Mouse (Mus musculus) liver, embryonic 12.5 days (tissue): ENCODE results near the gene Camk2n1. TPM values are rescaled to one million over a fixed set of nuclear protein-coding genes. Genes with fewer than 3 reads are reported as not detected.

ENCODE experiments used
- ATAC-seq: fragments of 200-750 bp; cut with Nextera tagmentation; 2 replicates; pipeline ENCODE4 v1.8.0; 2017; ENCODE audit warnings: moderate number of reproducible peaks, mild to moderate bottlenecking, moderate library complexity
- H3K27ac ChIP-seq: fragments of 300-500 bp; sonication (generic); 2 replicates; pipeline ENCODE4 v1.5.1; 2016; ENCODE audit warnings: mild to moderate bottlenecking
- H3K27me3 ChIP-seq: fragments of 300-500 bp; sonication (generic); replicated peaks from 2 replicates; pipeline ENCODE4 v1.6.1; 2016; ENCODE audit warnings: mild to moderate bottlenecking, moderate library complexity
- H3K36me3 ChIP-seq: fragments of 300-500 bp; sonication (generic); 2 replicates; pipeline ENCODE4 v1.6.1; 2016; ENCODE audit warnings: mild to moderate bottlenecking, moderate library complexity
- H3K4me1 ChIP-seq: fragments of 300-500 bp; sonication (generic); 2 replicates; pipeline ENCODE4 v1.6.1; 2016
- H3K4me2 ChIP-seq: fragments of 300-500 bp; sonication (generic); 2 replicates; pipeline ENCODE4 v1.6.1; 2016; ENCODE audit warnings: mild to moderate bottlenecking, moderate library complexity
- H3K4me3 ChIP-seq: fragments of 300-500 bp; sonication (generic); 2 replicates; pipeline ENCODE4 v1.5.1; 2016; ENCODE audit warnings: mild to moderate bottlenecking, moderate library complexity
- H3K9ac ChIP-seq: fragments of 300-500 bp; sonication (generic); 2 replicates; pipeline ENCODE4 v1.6.1; 2016; ENCODE audit warnings: mild to moderate bottlenecking, moderate library complexity
- H3K9me3 ChIP-seq: fragments of 300-500 bp; sonication (generic); replicated peaks from 2 replicates; pipeline ENCODE4 v1.6.1; 2016; ENCODE audit warnings: mild to moderate bottlenecking, moderate library complexity
- WGBS: fragments of 180-500 bp; shearing (Covaris S2); methylation state at CpG from one replicate; pipeline ENCODE4 v1.1.7; 2016; ENCODE audit not compliant: insufficient replicate concordance; 5-methylcytosine and 5-hydroxymethylcytosine counted together
- polyA plus RNA-seq: library from polyadenylated mRNA; unstranded; fragments of >200 nt; fragmentation: Nextera tagmentation; extraction: Ambion mirVana; gene quantifications from 2 replicates; pipeline ENCODE4 v1.2.1, GENCODE M21; 2016

Camk2n1 gene
- polyA plus RNA-seq, 1 experiment from 2014 or later = 1.4 TPM

GRCm38 (mm10) chr4:138459775-138460174 lies 5.7 kb downstream of the Camk2n1 start:
- H3K4me1 ChIP-seq = peaks cover 24% of the 10 kb centered on the region
- peak; percentile 35; the same call in 1 of the 2 replicates for ATAC-seq
- peak overlapping the region; percentile 62; the same call in 1 of the 2 replicates for H3K27ac ChIP-seq
- H3K4me2 ChIP-seq = peak overlapping the region; percentile 2; the same call in 1 of the 2 replicates
- H3K9me3 ChIP-seq = no peaks in the 10 kb centered on the region
- H3K27me3 ChIP-seq = peaks cover 98% of the 10 kb centered on the region
- H3K9ac ChIP-seq = no peak overlapping the region
- WGBS = 48% methylated on average over 6 of the region's 6 CpGs
- no peaks in the 10 kb centered on the region for H3K36me3 ChIP-seq
- no peak overlapping the region for H3K4me3 ChIP-seq

GRCm38 (mm10) chr4:138460910-138461309 lies 6.8 kb downstream of the Camk2n1 start:
- no peaks in the 10 kb centered on the region for H3K36me3 ChIP-seq
- no peak overlapping the region for H3K9ac ChIP-seq
- peaks cover 24% of the 10 kb centered on the region for H3K4me1 ChIP-seq
- no peaks in the 10 kb centered on the region for H3K9me3 ChIP-seq
- WGBS = 13% methylated on average over 8 of the region's 9 CpGs
- no peak for ATAC-seq
- no peak overlapping the region for H3K27ac ChIP-seq
- H3K4me2 ChIP-seq = no peak overlapping the region
- no peak overlapping the region for H3K4me3 ChIP-seq
- H3K27me3 ChIP-seq = peaks cover 98% of the 10 kb centered on the region

GRCm38 (mm10) chr4:138461471-138461870 lies 7.4 kb downstream of the Camk2n1 start:
- no peak overlapping the region for H3K4me3 ChIP-seq
- ATAC-seq = no peak
- H3K4me2 ChIP-seq = no peak overlapping the region
- peaks cover 98% of the 10 kb centered on the region for H3K27me3 ChIP-seq
- H3K27ac ChIP-seq = no peak overlapping the region
- no peak overlapping the region for H3K9ac ChIP-seq
- no peaks in the 10 kb centered on the region for H3K9me3 ChIP-seq
- no peaks in the 10 kb centered on the region for H3K36me3 ChIP-seq
- peaks cover 24% of the 10 kb centered on the region for H3K4me1 ChIP-seq
- WGBS = 73% methylated on average over 5 of the region's 5 CpGs

GRCm38 (mm10) chr4:138462971-138463831 lies 9.1 kb downstream of the Camk2n1 start:
- Histone ChIP-seq H3K27ac (peak overlapping the region; percentile 77), H3K9ac (no peak overlapping the region), H3K4me3 (0 out of 2 replicates have a peak overlapping the region, but pooled peaks have one; percentile 1), H3K4me1 (peaks cover 24% of the 10 kb centered on the region), H3K36me3 (no peaks in the 10 kb centered on the region), H3K27me3 (peaks cover 98% of the 10 kb centered on the region), H3K9me3 (no peaks in the 10 kb centered on the region), H3K4me2 (peak overlapping the region; percentile 39)
- WGBS = 5% methylated on average over 11 of the region's 11 CpGs
- ATAC-seq = peak; percentile 19

GRCm38 (mm10) chr4:138463832-138464487 lies 9.8 kb downstream of the Camk2n1 start:
- no peaks in the 10 kb centered on the region for H3K36me3 ChIP-seq
- no peaks in the 10 kb centered on the region for H3K9me3 ChIP-seq
- peak; percentile 46; the same call in 1 of the 2 replicates for ATAC-seq
- WGBS = 3% methylated on average over 11 of the region's 11 CpGs
- peak overlapping the region; percentile 77 for H3K27ac ChIP-seq
- no peak overlapping the region for H3K9ac ChIP-seq
- peak overlapping the region; percentile 39 for H3K4me2 ChIP-seq
- H3K4me3 ChIP-seq = no peak overlapping the region
- peaks cover 24% of the 10 kb centered on the region for H3K4me1 ChIP-seq
- peaks cover 97% of the 10 kb centered on the region for H3K27me3 ChIP-seq

GRCm38 (mm10) chr4:138464667-138465353 lies 10.7 kb downstream of the Camk2n1 start:
- no peaks in the 10 kb centered on the region for H3K9me3 ChIP-seq
- H3K36me3 ChIP-seq = no peaks in the 10 kb centered on the region
- H3K27me3 ChIP-seq = peaks cover 94% of the 10 kb centered on the region
- 0 out of 2 replicates have a peak overlapping the region, but pooled peaks have one; percentile 41 for H3K27ac ChIP-seq
- peak; percentile 64 for ATAC-seq
- peak overlapping the region; percentile 14; the same call in 1 of the 2 replicates for H3K4me3 ChIP-seq
- H3K9ac ChIP-seq = no peak overlapping the region
- H3K4me2 ChIP-seq = peak overlapping the region; percentile 39
- WGBS = 2% methylated on average over 18 of the region's 22 CpGs
- peaks cover 24% of the 10 kb centered on the region for H3K4me1 ChIP-seq

- no peak overlapping the region for H3K4me3 ChIP-seq
- 29% methylated on average over 8 of the region's 8 CpGs for WGBS
- ATAC-seq = no peak
- H3K27me3 ChIP-seq = peaks cover 87% of the 10 kb centered on the region
- H3K4me1 ChIP-seq = peaks cover 24% of the 10 kb centered on the region
- H3K9ac ChIP-seq = no peak overlapping the region
- 0 out of 2 replicates have a peak overlapping the region, but pooled peaks have one; percentile 6 for H3K27ac ChIP-seq
- H3K4me2 ChIP-seq = no peak overlapping the region
- H3K36me3 ChIP-seq = no peaks in the 10 kb centered on the region
- H3K9me3 ChIP-seq = no peaks in the 10 kb centered on the region
Observed at GRCm38 (mm10) chr4:138465446-138465845, 11.3 kb downstream of the Camk2n1 start.

GRCm38 (mm10) chr4:138466690-138467089 lies 12.6 kb downstream of the Camk2n1 start:
- Histone ChIP-seq H3K9ac (no peak overlapping the region), H3K36me3 (no peaks in the 10 kb centered on the region), H3K4me2 (no peak overlapping the region), H3K9me3 (no peaks in the 10 kb centered on the region), H3K4me3 (no peak overlapping the region), H3K27me3 (peaks cover 77% of the 10 kb centered on the region), H3K27ac (no peak overlapping the region), H3K4me1 (peaks cover 21% of the 10 kb centered on the region)
- ATAC-seq = no peak
- 43% methylated on average over 6 of the region's 6 CpGs for WGBS

- Histone ChIP-seq H3K4me2 (no peak overlapping the region), H3K27me3 (peaks cover 69% of the 10 kb centered on the region), H3K9me3 (no peaks in the 10 kb centered on the region), H3K36me3 (no peaks in the 10 kb centered on the region), H3K4me3 (no peak overlapping the region), H3K4me1 (peaks cover 19% of the 10 kb centered on the region), H3K9ac (no peak overlapping the region), H3K27ac (no peak overlapping the region)
- ATAC-seq = no peak
- 57% methylated on average over 5 of the region's 5 CpGs for WGBS
Observed at GRCm38 (mm10) chr4:138467451-138467850, 13.3 kb downstream of the Camk2n1 start.

GRCm38 (mm10) chr4:138469080-138469479 lies 15.0 kb downstream of the Camk2n1 start:
- Histone ChIP-seq H3K27ac (no peak overlapping the region), H3K4me3 (no peak overlapping the region), H3K27me3 (peaks cover 59% of the 10 kb centered on the region), H3K9me3 (no peaks in the 10 kb centered on the region), H3K4me2 (no peak overlapping the region), H3K9ac (no peak overlapping the region), H3K36me3 (no peaks in the 10 kb centered on the region), H3K4me1 (peaks cover 6% of the 10 kb centered on the region; the same call in 1 of the 2 replicates)
- no peak for ATAC-seq
- WGBS = 24% methylated on average over 7 of the region's 7 CpGs

- H3K4me1 ChIP-seq = no peaks in the 10 kb centered on the region
- H3K9ac ChIP-seq = no peak overlapping the region
- H3K36me3 ChIP-seq = no peaks in the 10 kb centered on the region
- no peak overlapping the region for H3K4me2 ChIP-seq
- WGBS = 56% methylated on average over 7 of the region's 7 CpGs
- no peak for ATAC-seq
- peaks cover 48% of the 10 kb centered on the region for H3K27me3 ChIP-seq
- no peak overlapping the region for H3K27ac ChIP-seq
- no peaks in the 10 kb centered on the region for H3K9me3 ChIP-seq
- H3K4me3 ChIP-seq = no peak overlapping the region
Observed at GRCm38 (mm10) chr4:138471241-138471640, 17.1 kb downstream of the Camk2n1 start.
